Mouse (Mus musculus) CH12.LX (cell line): Measurements from ENCODE around the gene Gmpr2. TPM values are rescaled to one million over a fixed set of nuclear protein-coding genes. Genes with fewer than 3 reads are reported as not detected.
A peak's percentile ranks its signal among the peaks of the same experiment; 100 is the strongest.

Experiments used
- DNase-seq: peaks from one replicate; pipeline ENCODE4 v3.0.0-alpha.2; 2013; ENCODE audit errors: extremely low read depth
- H3K27ac ChIP-seq: 2 replicates; pipeline ENCODE4 v1.5.1; 2012; ENCODE audit warnings: low read depth, mild to moderate bottlenecking, control low read depth, moderate library complexity; ENCODE audit not compliant: insufficient read depth
- H3K27me3 ChIP-seq: replicated peaks from 2 replicates; pipeline ENCODE3; 2012; ENCODE audit warnings: inconsistent platforms
- H3K36me3 ChIP-seq, 2 experiments: replicated peaks in 1 of 2; 2 replicates each; pipeline versions ENCODE3 to v1.6.1; 2012; ENCODE audit warnings: inconsistent platforms in 1 of 2, low read length in 1 of 2, mild to moderate bottlenecking in 1 of 2, mixed read lengths in 1 of 2, moderate library complexity in 1 of 2; ENCODE audit not compliant: control insufficient read depth in 1 of 2, insufficient read depth in 1 of 2
- H3K4me1 ChIP-seq, 2 experiments: 2 replicates each; pipeline ENCODE4 v1.6.1; 2012; ENCODE audit warnings: inconsistent platforms in 1 of 2, moderate library complexity in 1 of 2; ENCODE audit not compliant: insufficient read depth in 2 of 2, control insufficient read depth in 1 of 2
- H3K4me2 ChIP-seq: 2 replicates; pipeline ENCODE4 v1.6.1; 2012; ENCODE audit warnings: low read depth, mild to moderate bottlenecking, control low read depth; ENCODE audit not compliant: poor library complexity, insufficient read depth, severe bottlenecking
- H3K4me3 ChIP-seq, 3 experiments: fragments of 150-350 bp in 1 of 3; sonication (generic) in 1 of 3; replicated peaks in 1 of 3; 2 replicates each; pipeline versions ENCODE3 to v1.5.1; 2011 to 2012; ENCODE audit warnings: low read depth in 2 of 3, low read length in 2 of 3, mild to moderate bottlenecking in 2 of 3, moderate library complexity in 2 of 3, control low read depth in 1 of 3, improper control_type of control experiment in 1 of 3, inconsistent platforms in 1 of 3, mixed read lengths in 1 of 3; ENCODE audit not compliant: poor library complexity in 1 of 3
- H3K79me2 ChIP-seq: replicated peaks from 2 replicates; pipeline ENCODE4 v1.6.1; 2012; ENCODE audit warnings: mild to moderate bottlenecking, moderate library complexity; ENCODE audit not compliant: control insufficient read depth, poor library complexity, insufficient read depth, severe bottlenecking; ENCODE audit errors: extremely low read depth
- H3K9ac ChIP-seq: 2 replicates; pipeline ENCODE4 v1.6.1; 2012; ENCODE audit warnings: low read depth, mild to moderate bottlenecking, control low read depth, moderate library complexity; ENCODE audit not compliant: insufficient read depth
- H3K9me3 ChIP-seq: replicated peaks from 2 replicates; pipeline ENCODE3; 2012; ENCODE audit warnings: low read length, inconsistent platforms, mixed read lengths
- CHD1 ChIP-seq: IDR thresholded peaks from 2 replicates; pipeline ENCODE4 v1.6.1; 2012; ENCODE audit warnings: low read depth, low read length, improper control_type of control experiment, inconsistent platforms
- CHD2 ChIP-seq: IDR thresholded peaks from 2 replicates; pipeline ENCODE4 v1.6.1; 2011; ENCODE audit warnings: low read length, improper control_type of control experiment
- E2F4 ChIP-seq: IDR thresholded peaks from 2 replicates; pipeline ENCODE4 v1.6.1; 2011; ENCODE audit warnings: low read depth, low read length, improper control_type of control experiment; ENCODE audit not compliant: insufficient replicate concordance
- ELF1 ChIP-seq: IDR thresholded peaks from 2 replicates; pipeline ENCODE4 v1.6.1; 2014; ENCODE audit warnings: low read depth, mild to moderate bottlenecking, inconsistent platforms, low read length, improper control_type of control experiment
- EP300 ChIP-seq: IDR thresholded peaks from 2 replicates; pipeline ENCODE4 v1.6.1; 2011; ENCODE audit warnings: low read length, improper control_type of control experiment
- ETS1 ChIP-seq: conservative IDR thresholded peaks from 2 replicates; pipeline ENCODE4 v1.6.1; 2012; ENCODE audit warnings: low read depth, mild to moderate bottlenecking, inconsistent platforms, low read length, improper control_type of control experiment, moderate library complexity
- GABPA ChIP-seq: IDR thresholded peaks from 2 replicates; pipeline ENCODE4 v1.6.1; 2012; ENCODE audit warnings: low read depth, low read length, improper control_type of control experiment, inconsistent platforms; ENCODE audit not compliant: insufficient replicate concordance
- HCFC1 ChIP-seq: IDR thresholded peaks from 2 replicates; pipeline ENCODE4 v1.6.1; 2012; ENCODE audit warnings: low read depth, mild to moderate bottlenecking, inconsistent platforms, low read length, improper control_type of control experiment
- JUND ChIP-seq: conservative IDR thresholded peaks from 2 replicates; pipeline ENCODE4 v1.6.1; 2011; ENCODE audit warnings: low read depth, low read length, improper control_type of control experiment
- KAT2A ChIP-seq: IDR thresholded peaks from 2 replicates; pipeline ENCODE4 v1.6.1; 2012; ENCODE audit warnings: low read length, improper control_type of control experiment, inconsistent platforms; ENCODE audit not compliant: insufficient replicate concordance
- MAFK ChIP-seq: IDR thresholded peaks from 2 replicates; pipeline ENCODE4 v1.6.1; 2011; ENCODE audit warnings: low read length, improper control_type of control experiment; ENCODE audit not compliant: insufficient replicate concordance
- MAX ChIP-seq: IDR thresholded peaks from 2 replicates; pipeline ENCODE4 v1.6.1; 2011; ENCODE audit warnings: low read length, improper control_type of control experiment
- MAZ ChIP-seq: IDR thresholded peaks from 2 replicates; pipeline ENCODE4 v1.6.1; 2012; ENCODE audit warnings: low read depth, mild to moderate bottlenecking, inconsistent platforms, low read length, improper control_type of control experiment, moderate library complexity
- MEF2A ChIP-seq: IDR thresholded peaks from 2 replicates; pipeline ENCODE4 v1.6.1; 2014; ENCODE audit warnings: low read depth, mild to moderate bottlenecking, inconsistent platforms, low read length, improper control_type of control experiment, borderline replicate concordance
- MYC ChIP-seq: IDR thresholded peaks from 2 replicates; pipeline ENCODE4 v1.6.1; 2011; ENCODE audit warnings: low read depth, mild to moderate bottlenecking, improper control_type of control experiment, low read length
- NELFE ChIP-seq: IDR thresholded peaks from 2 replicates; pipeline ENCODE4 v1.6.1; 2011; ENCODE audit warnings: low read depth, low read length, improper control_type of control experiment
- NRF1 ChIP-seq: IDR thresholded peaks from 2 replicates; pipeline ENCODE4 v1.6.1; 2014; ENCODE audit warnings: low read depth, mild to moderate bottlenecking, inconsistent platforms, low read length, improper control_type of control experiment, moderate library complexity
- PAX5 ChIP-seq: IDR thresholded peaks from 2 replicates; pipeline ENCODE4 v1.6.1; 2012; ENCODE audit warnings: low read length, inconsistent platforms, mixed read lengths
- POLR2A ChIP-seq: IDR thresholded peaks from 2 replicates; pipeline ENCODE4 v1.6.1; 2011; ENCODE audit warnings: low read depth, mild to moderate bottlenecking, improper control_type of control experiment, low read length
- POLR2AphosphoS2 ChIP-seq: IDR thresholded peaks from 2 replicates; pipeline ENCODE4 v1.6.1; 2011; ENCODE audit warnings: low read depth, low read length, improper control_type of control experiment
- RAD21 ChIP-seq: IDR thresholded peaks from 2 replicates; pipeline ENCODE4 v1.6.1; 2011; ENCODE audit warnings: low read depth, mild to moderate bottlenecking, low read length, improper control_type of control experiment, moderate library complexity
- RCOR1 ChIP-seq: conservative IDR thresholded peaks from 2 replicates; pipeline ENCODE4 v1.6.1; 2012; ENCODE audit warnings: low read depth, mild to moderate bottlenecking, inconsistent platforms, low read length, improper control_type of control experiment
- SIN3A ChIP-seq: IDR thresholded peaks from 2 replicates; pipeline ENCODE4 v1.6.1; 2012; ENCODE audit warnings: low read length, improper control_type of control experiment, inconsistent platforms
- SMC3 ChIP-seq: IDR thresholded peaks from 2 replicates; pipeline ENCODE4 v1.6.1; 2011; ENCODE audit warnings: low read depth, low read length, improper control_type of control experiment
- TCF12 ChIP-seq: IDR thresholded peaks from 2 replicates; pipeline ENCODE4 v1.6.1; 2014; ENCODE audit warnings: low read depth, mild to moderate bottlenecking, inconsistent platforms, low read length, improper control_type of control experiment
- UBTF ChIP-seq: IDR thresholded peaks from 2 replicates; pipeline ENCODE4 v1.6.1; 2012; ENCODE audit warnings: low read depth, mild to moderate bottlenecking, inconsistent platforms, low read length, improper control_type of control experiment, moderate library complexity
- USF1 ChIP-seq: IDR thresholded peaks from 2 replicates; pipeline ENCODE4 v1.6.1; 2014; ENCODE audit warnings: low read depth, mild to moderate bottlenecking, inconsistent platforms, low read length, improper control_type of control experiment
- USF2 ChIP-seq: conservative IDR thresholded peaks from 2 replicates; pipeline ENCODE4 v1.6.1; 2011; ENCODE audit warnings: low read depth, low read length, improper control_type of control experiment
- ZC3H11A ChIP-seq: IDR thresholded peaks from 2 replicates; pipeline ENCODE4 v1.6.1; 2012; ENCODE audit warnings: low read depth, mild to moderate bottlenecking, inconsistent platforms, low read length, improper control_type of control experiment
- ZKSCAN1 ChIP-seq: IDR thresholded peaks from 2 replicates; pipeline ENCODE4 v1.6.1; 2012; ENCODE audit warnings: low read depth, inconsistent platforms, low read length, improper control_type of control experiment, borderline replicate concordance
- dilution Hi-C: fragments of 300-500 bp; cut with MboI; formaldehyde crosslinking; loops from 2 replicates; pipeline ENCODE4 v1.14.3; 2020; ENCODE audit warnings: low sequenced_read_pairs; ENCODE audit not compliant: extremely low pct_unique_long_range_greater_than_20kb, extremely low pct_ligation_motif_present
- in situ Hi-C: fragments of 300-500 bp; cut with MboI; formaldehyde crosslinking; loops from 3 replicates; pipeline ENCODE4 v1.14.3; 2019; ENCODE audit warnings: low sequenced_read_pairs, low pct_ligation_motif_present, low pct_unique_long_range_greater_than_20kb, mixed read lengths
- polyA plus RNA-seq: library from polyadenylated mRNA; unstranded; fragments of >175 nt; gene quantifications from 2 replicates; pipeline ENCODE4 v1.2.1, GENCODE M21; 2012; ENCODE audit warnings: low read depth; ENCODE audit not compliant: insufficient read length
- total RNA-seq, 2 experiments: library from RNA; depleted of rRNA; stranded (reverse); fragments of 300-350 nt in 1 of 2; fragments of >200 nt in 1 of 2; gene quantifications; 2 replicates each; pipeline ENCODE4 v1.2.3; 2012 to 2014

The Gmpr2 gene
- total and polyA plus RNA-seq, 3 experiments = 34.7 to 51.3 (median 37.3) TPM

GRCm38 (mm10) chr14:55677615-55678014 lies 5.9 kb downstream of the Gmpr2 start:
- peak; percentile 25 for DNase-seq
- TF ChIP-seq MAX = no peak
- TF ChIP-seq, all 38 proteins: peak for 0
- Histone ChIP-seq H3K4me1 (peaks cover 5 to 61% of the 10 kb centered on the region in 2 experiments), H3K27ac (no peak overlapping the region), H3K36me3 (peaks cover 48 to 60% of the 10 kb centered on the region in 2 experiments), H3K4me3 (no peak overlapping the region), H3K4me2 (no peak overlapping the region), H3K9me3 (no peaks in the 10 kb centered on the region), H3K9ac (no peak overlapping the region), H3K27me3 (no peaks in the 10 kb centered on the region), H3K79me2 (peaks cover 2% of the 10 kb centered on the region)
- dilution Hi-C loops = no loop called here
- in situ Hi-C loops = no loop called here

- Histone ChIP-seq H3K4me2 (peak within 1 kb of the TSS; percentile 95), H3K36me3 (peaks cover 35 to 42% of the 10 kb centered on the region in 2 experiments), H3K4me3 (peak within 1 kb of the TSS; percentile 77 to 85 (median 79)), H3K79me2 (no peaks in the 10 kb centered on the region), H3K27ac (peak within 1 kb of the TSS; percentile 56), H3K9me3 (no peaks in the 10 kb centered on the region), H3K27me3 (no peaks in the 10 kb centered on the region), H3K9ac (peak within 1 kb of the TSS; percentile 62), H3K4me1 (peaks cover 5 to 52% of the 10 kb centered on the region in 2 experiments)
- peak; percentile 95 for DNase-seq
- in situ Hi-C loops = loop anchor here (5.0 kb wide), 1 partner anchor 71 kb away; no protein-coding TSS in a partner anchor
- dilution Hi-C loops = no loop called here
- peak; percentile 62; the same call in 1 of the 2 replicates for TF ChIP-seq MAFK
- TF ChIP-seq USF2 = no peak
- TF ChIP-seq GABPA = peak; percentile 100
- TF ChIP-seq NRF1 = peak; percentile 54
- TF ChIP-seq KAT2A = peak; percentile 82; the same call in 1 of the 2 replicates
- TF ChIP-seq E2F4 = peak; percentile 92; the same call in 1 of the 2 replicates
- TF ChIP-seq CHD2 = peak; percentile 73; the same call in 1 of the 2 replicates
- TF ChIP-seq HCFC1 = peak; percentile 84
- TF ChIP-seq ELF1 = peak; percentile 91
- peak; percentile 80 for TF ChIP-seq MEF2A
- peak; percentile 37; the same call in 1 of the 2 replicates for TF ChIP-seq EP300
- peak; percentile 80 for TF ChIP-seq RCOR1
- peak; percentile 72 for TF ChIP-seq TCF12
- no peak for TF ChIP-seq CHD1
- no peak; the same call in 1 of the 2 replicates for TF ChIP-seq ZKSCAN1
- peak; percentile 91 for TF ChIP-seq NELFE
- peak; percentile 79 for TF ChIP-seq POLR2A
- TF ChIP-seq RAD21 = peak; percentile 77
- peak; percentile 71 for TF ChIP-seq JUND
- TF ChIP-seq POLR2AphosphoS2 = no peak; the same call in 1 of the 2 replicates
- peak; percentile 84 for TF ChIP-seq MAZ
- TF ChIP-seq USF1 = no peak
- TF ChIP-seq MYC = no peak
- no peak; the same call in 1 of the 2 replicates for TF ChIP-seq UBTF
- peak; percentile 94 for TF ChIP-seq SIN3A
- peak; percentile 1; the same call in 1 of the 2 replicates for TF ChIP-seq ZC3H11A
- TF ChIP-seq SMC3 = peak; percentile 76
- no peak for TF ChIP-seq PAX5
- TF ChIP-seq MAX = peak; percentile 79
- peak; percentile 98 for TF ChIP-seq ETS1
Measured at GRCm38 (mm10) chr14:55681160-55682117, 9.7 kb downstream of the Gmpr2 start, which contains the start of gene Tinf2. TSS of gene Tinf2 (minus strand) at chr14:55681820.
